Mouse (Mus musculus) midbrain, postnatal 0 days (tissue): ENCODE measurements around the gene Fblim1. TPM values are rescaled to one million over a fixed set of nuclear protein-coding genes. Genes with fewer than 3 reads are reported as not detected.

ENCODE experiments used
- ATAC-seq: fragments of 200-750 bp; cut with Nextera tagmentation; 2 replicates; pipeline ENCODE4 v1.8.0; 2017; ENCODE audit warnings: moderate number of reproducible peaks, mild to moderate bottlenecking, moderate TSS enrichment, moderate library complexity; ENCODE audit not compliant: low FRiP score
- DNase-seq: peaks from one replicate; pipeline ENCODE4 v3.0.0-alpha.2; 2015; ENCODE audit warnings: low spot score
- H3K27ac ChIP-seq: fragments of 300-500 bp; sonication (generic); 2 replicates; pipeline ENCODE4 v1.5.1; 2014; ENCODE audit warnings: low read depth, mild to moderate bottlenecking, low read length, mixed read lengths
- H3K27me3 ChIP-seq: fragments of 300-500 bp; sonication (generic); 2 replicates; pipeline ENCODE4 v1.6.1; 2014; ENCODE audit warnings: low read length, control low read depth, mixed read lengths; ENCODE audit not compliant: insufficient read depth
- H3K36me3 ChIP-seq: fragments of 300-500 bp; sonication (generic); 2 replicates; pipeline ENCODE4 v1.6.1; 2014; ENCODE audit warnings: low read length, control low read depth, mixed read lengths; ENCODE audit not compliant: insufficient read depth
- H3K4me1 ChIP-seq: fragments of 300-500 bp; sonication (generic); 2 replicates; pipeline ENCODE4 v1.6.1; 2014; ENCODE audit warnings: mild to moderate bottlenecking, control low read depth, antibody characterized with exemption, low read length, mixed read lengths; ENCODE audit not compliant: insufficient read depth
- H3K4me2 ChIP-seq: fragments of 300-500 bp; sonication (generic); 2 replicates; pipeline ENCODE4 v1.6.1; 2014; ENCODE audit warnings: low read depth, mild to moderate bottlenecking, low read length, mixed read lengths; ENCODE audit not compliant: poor library complexity, severe bottlenecking
- H3K4me3 ChIP-seq: fragments of 300-500 bp; sonication (generic); 2 replicates; pipeline ENCODE4 v1.5.1; 2014; ENCODE audit warnings: low read depth, mild to moderate bottlenecking, low read length, moderate library complexity
- H3K9ac ChIP-seq: fragments of 300-500 bp; sonication (generic); replicated peaks from 2 replicates; pipeline ENCODE4 v1.6.1; 2014; ENCODE audit warnings: mild to moderate bottlenecking, low read length, moderate library complexity, mixed read lengths; ENCODE audit not compliant: poor library complexity, severe bottlenecking
- H3K9me3 ChIP-seq: fragments of 300-500 bp; sonication (generic); 2 replicates; pipeline ENCODE4 v1.6.1; 2016; ENCODE audit warnings: low read length, control low read depth
- CTCF ChIP-seq: IDR thresholded peaks from 2 replicates; pipeline ENCODE4 v1.5.1; 2016; ENCODE audit warnings: antibody characterized with exemption, mild to moderate bottlenecking
- WGBS: fragments of 180-500 bp; shearing (Covaris S2); extraction: QIAGEN DNeasy Blood & Tissue Kit; methylation state at CpG from one replicate; pipeline ENCODE4 v1.1.7; 2014; 5-methylcytosine and 5-hydroxymethylcytosine counted together
- polyA plus RNA-seq: library from polyadenylated mRNA; unstranded; fragments of >200 nt; fragmentation: Nextera tagmentation; extraction: Ambion mirVana; gene quantifications from 2 replicates; pipeline ENCODE4 v1.2.1, GENCODE M21; 2015
- total RNA-seq: library from RNA; depleted of rRNA; stranded (reverse); fragments of >200 nt; gene quantifications from 2 replicates; pipeline ENCODE4 v1.2.3, GENCODE M21; 2014

Gene Fblim1
- total and polyA plus RNA-seq, 2 experiments from 2014 or later: 24.1 to 26.2 TPM

DNA sequence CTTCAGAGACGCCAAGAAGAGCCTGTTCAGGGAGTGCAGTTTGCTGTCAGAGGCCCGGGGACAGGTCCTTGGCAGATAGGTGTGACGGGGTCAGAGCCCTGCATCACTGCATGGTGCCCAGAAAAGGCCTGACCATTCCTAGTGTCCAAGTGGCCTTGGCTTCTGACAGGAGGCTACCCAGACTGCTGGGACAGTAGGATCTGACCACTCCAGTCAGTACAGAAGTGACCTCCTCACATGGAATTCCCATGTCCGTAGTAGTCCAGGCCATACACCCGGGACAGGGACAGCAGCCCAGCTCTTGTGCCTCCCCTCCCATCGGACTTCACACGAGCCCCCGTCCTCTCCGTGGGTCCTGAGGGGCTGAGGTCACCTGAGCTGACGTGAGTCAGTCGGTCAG, 24.1 kb upstream of the Fblim1 start:
- no peak overlapping the region for H3K27ac ChIP-seq
- no peak overlapping the region for H3K4me3 ChIP-seq
- H3K9ac ChIP-seq: no peak overlapping the region
- peaks cover 86% of the 10 kb centered on the region for H3K36me3 ChIP-seq
- H3K9me3 ChIP-seq: no peaks in the 10 kb centered on the region
- ATAC-seq (no peak), DNase-seq (no peak)
- 91% methylated on average over 11 of the region's 11 CpGs for WGBS
- no peak for TF ChIP-seq CTCF
- no peaks in the 10 kb centered on the region for H3K4me1 ChIP-seq
- no peak overlapping the region for H3K4me2 ChIP-seq
- H3K27me3 ChIP-seq: no peaks in the 10 kb centered on the region

- H3K4me3 ChIP-seq: no peak overlapping the region
- H3K27me3 ChIP-seq: no peaks in the 10 kb centered on the region
- WGBS: 86% methylated on average over 14 of the region's 14 CpGs
- no peak for DNase-seq
- no peak for TF ChIP-seq CTCF
- no peak for ATAC-seq
- H3K4me1 ChIP-seq: no peaks in the 10 kb centered on the region
- H3K9me3 ChIP-seq: no peaks in the 10 kb centered on the region
- H3K9ac ChIP-seq: no peak overlapping the region
- H3K27ac ChIP-seq: no peak overlapping the region
- peaks cover 79% of the 10 kb centered on the region for H3K36me3 ChIP-seq
- no peak overlapping the region for H3K4me2 ChIP-seq
These were observed 22.8 kb upstream of the Fblim1 start for GRCm38 (mm10) chr4:141628661-141629060.

DNA sequence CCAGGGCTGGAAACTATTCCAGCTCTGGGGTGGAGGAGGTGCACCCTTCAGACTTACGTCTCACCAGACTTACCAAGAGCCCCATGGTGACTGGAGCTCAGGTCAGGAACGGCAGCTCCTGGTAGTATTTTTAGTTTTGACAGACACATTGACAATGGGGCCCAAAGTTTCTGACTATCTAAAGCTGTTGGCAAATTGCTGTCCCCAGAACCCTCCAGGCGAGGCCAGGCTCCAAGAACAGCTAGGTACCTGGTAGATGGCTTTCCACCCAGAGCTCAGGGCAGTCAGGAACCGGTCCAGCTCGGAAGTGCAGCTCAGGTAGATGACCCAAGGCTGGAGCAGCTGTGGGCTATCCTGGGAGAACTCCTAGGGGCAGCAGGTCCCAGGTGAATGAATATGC, 21.6 kb upstream of the Fblim1 start:
- TF ChIP-seq CTCF: no peak
- H3K4me3 ChIP-seq: no peak overlapping the region
- H3K27ac ChIP-seq: no peak overlapping the region
- peaks cover 71% of the 10 kb centered on the region for H3K36me3 ChIP-seq
- H3K4me2 ChIP-seq: no peak overlapping the region
- H3K9ac ChIP-seq: no peak overlapping the region
- no peaks in the 10 kb centered on the region for H3K9me3 ChIP-seq
- DNase-seq (no peak), ATAC-seq (no peak)
- no peaks in the 10 kb centered on the region for H3K4me1 ChIP-seq
- H3K27me3 ChIP-seq: no peaks in the 10 kb centered on the region
- WGBS: 92% methylated on average over 5 of the region's 5 CpGs

- Histone ChIP-seq H3K4me2 (no peak overlapping the region), H3K4me3 (no peak overlapping the region), H3K9ac (no peak overlapping the region), H3K9me3 (no peaks in the 10 kb centered on the region), H3K4me1 (no peaks in the 10 kb centered on the region), H3K27me3 (no peaks in the 10 kb centered on the region), H3K36me3 (peaks cover 56% of the 10 kb centered on the region), H3K27ac (no peak overlapping the region)
- ATAC-seq (no peak), DNase-seq (no peak)
- no peak for TF ChIP-seq CTCF
- WGBS: 93% methylated on average over 16 of the region's 16 CpGs
These were observed 20.1 kb upstream of the Fblim1 start for GRCm38 (mm10) chr4:141625774-141626550.

DNA sequence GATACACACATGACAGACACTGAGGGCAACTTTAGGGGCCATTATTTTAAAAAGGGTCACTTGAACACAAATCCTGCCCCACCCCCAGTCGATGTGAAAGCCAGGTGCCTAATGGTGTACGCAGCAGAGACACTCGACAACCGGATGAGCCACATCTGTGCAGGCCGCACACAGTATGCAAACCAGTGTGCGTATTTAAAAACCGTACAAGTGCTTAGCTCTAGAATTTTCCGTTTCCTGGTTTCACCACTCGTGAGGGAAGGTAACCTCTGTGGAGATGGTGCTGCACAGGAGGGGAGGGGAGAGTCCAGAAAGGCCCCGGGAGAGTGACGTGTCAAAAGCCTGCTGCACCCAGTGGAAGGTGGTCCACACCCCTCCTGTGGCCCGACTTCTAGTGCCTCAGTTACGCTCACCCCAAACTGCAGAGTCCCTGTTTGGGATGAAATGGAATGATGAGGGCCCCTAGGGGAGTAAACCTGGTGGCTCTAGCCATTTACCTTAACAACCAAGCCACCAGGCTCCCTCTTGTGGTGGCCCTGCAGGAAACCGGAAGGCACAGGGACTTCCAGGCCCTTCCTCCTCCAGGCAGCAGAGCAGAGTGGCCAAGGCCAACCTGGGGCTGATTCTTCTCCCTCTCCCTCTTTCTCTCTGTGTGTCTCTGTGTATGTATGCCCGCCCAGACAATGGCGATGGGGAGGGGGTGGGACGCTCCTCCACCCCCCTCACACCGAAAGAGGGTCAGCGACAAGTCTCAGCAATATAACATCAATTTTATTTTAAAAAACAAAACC, 19.3 kb upstream of the Fblim1 start:
- H3K36me3 ChIP-seq: peaks cover 48% of the 10 kb centered on the region
- no peak overlapping the region for H3K4me3 ChIP-seq
- H3K9me3 ChIP-seq: no peaks in the 10 kb centered on the region
- WGBS: 79% methylated on average over 18 of the region's 19 CpGs
- no peak overlapping the region for H3K27ac ChIP-seq
- no peak overlapping the region for H3K9ac ChIP-seq
- H3K4me2 ChIP-seq: no peak overlapping the region
- TF ChIP-seq CTCF: peak; percentile 65
- H3K27me3 ChIP-seq: no peaks in the 10 kb centered on the region
- no peak for DNase-seq
- no peaks in the 10 kb centered on the region for H3K4me1 ChIP-seq
- no peak for ATAC-seq

DNA sequence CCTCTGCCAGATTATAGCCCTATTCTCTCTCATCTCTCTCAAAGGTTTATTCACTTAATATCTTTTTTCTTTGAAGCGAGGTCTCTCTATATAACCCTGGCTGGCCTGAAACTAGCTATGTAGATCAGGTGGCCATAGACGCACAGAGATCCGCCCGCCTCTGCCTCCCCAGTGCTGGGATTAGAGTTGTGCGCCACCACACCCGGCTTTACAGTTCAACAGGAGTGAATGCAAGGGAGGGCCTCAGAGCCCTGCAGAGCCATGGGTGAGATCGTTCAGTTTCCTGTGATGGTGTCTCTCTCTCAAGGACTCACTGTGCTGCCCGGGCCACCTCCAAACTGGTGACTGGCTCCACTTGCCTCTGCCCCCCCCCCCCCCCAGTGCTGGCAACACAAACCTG, 18.2 kb upstream of the Fblim1 start:
- WGBS: 94% methylated on average over 8 of the region's 8 CpGs
- no peak for ATAC-seq
- no peak overlapping the region for H3K27ac ChIP-seq

More for the DNA sequence above, 18.2 kb upstream of the Fblim1 start:
- Histone ChIP-seq H3K9me3 (no peaks in the 10 kb centered on the region), H3K9ac (no peak overlapping the region), H3K27me3 (no peaks in the 10 kb centered on the region), H3K4me3 (no peak overlapping the region), H3K36me3 (peaks cover 38% of the 10 kb centered on the region), H3K4me2 (no peak overlapping the region), H3K4me1 (no peaks in the 10 kb centered on the region)
- no peak for TF ChIP-seq CTCF
- no peak for DNase-seq
